Mouse (Mus musculus): ENCODE measurements around the gene Coasy. TPM values are rescaled to one million over a fixed set of nuclear protein-coding genes. Genes with fewer than 3 reads are reported as not detected.

Coasy gene
- polyA plus RNA-seq, 1 experiment, result 34.4 TPM

DNA sequence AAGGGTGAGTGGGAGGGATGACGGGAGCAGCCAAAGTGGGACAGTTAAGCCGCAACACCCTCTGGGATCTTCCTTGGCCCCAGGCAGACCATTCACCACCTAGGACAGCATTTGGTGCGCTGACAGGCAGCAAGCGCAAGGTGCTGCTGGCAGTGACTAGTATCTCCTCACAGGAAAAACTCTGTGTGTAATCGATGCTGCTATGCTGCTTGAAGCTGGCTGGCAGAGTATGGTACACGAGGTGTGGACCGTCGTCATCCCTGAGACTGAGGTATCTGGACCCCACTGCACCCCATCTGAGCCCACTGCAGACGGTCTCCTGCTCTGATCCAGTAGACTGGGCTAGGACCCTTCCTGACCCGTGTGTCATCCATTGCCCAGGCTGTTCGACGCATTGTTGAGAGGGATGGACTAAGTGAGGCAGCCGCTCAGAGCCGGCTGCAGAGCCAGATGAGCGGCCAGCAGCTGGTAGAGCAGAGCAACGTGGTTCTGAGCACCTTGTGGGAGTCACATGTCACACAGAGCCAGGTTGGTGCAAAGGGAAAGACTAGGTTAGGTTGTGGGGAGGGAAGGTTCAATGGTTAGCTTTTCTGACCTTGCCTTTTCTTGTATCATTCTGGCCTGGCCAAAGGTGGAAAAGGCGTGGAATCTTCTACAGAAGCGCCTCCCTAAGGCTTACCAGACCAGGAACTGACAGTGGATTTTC is 3.4 kb downstream of the Coasy start:
- Histone ChIP-seq H3K4me3 (ENCODE audit: insufficient read depth, low read length) (no peak overlapping the region), H3K27ac (ENCODE audit: insufficient read depth, low read length) (no peak overlapping the region), H3K4me1 (ENCODE audit: control insufficient read depth, insufficient read depth, low read length) (peaks cover 5% of the 10 kb centered on the region)
- TF ChIP-seq CTCF (IDR thresholded peaks at IDR 0.05; ENCODE audit: extremely low read depth, insufficient read depth, low read length), result no peak
- TF ChIP-seq POLR2A (IDR thresholded peaks at IDR 0.05; ENCODE audit: extremely low read depth, insufficient read depth, low read length), result no peak

DNA sequence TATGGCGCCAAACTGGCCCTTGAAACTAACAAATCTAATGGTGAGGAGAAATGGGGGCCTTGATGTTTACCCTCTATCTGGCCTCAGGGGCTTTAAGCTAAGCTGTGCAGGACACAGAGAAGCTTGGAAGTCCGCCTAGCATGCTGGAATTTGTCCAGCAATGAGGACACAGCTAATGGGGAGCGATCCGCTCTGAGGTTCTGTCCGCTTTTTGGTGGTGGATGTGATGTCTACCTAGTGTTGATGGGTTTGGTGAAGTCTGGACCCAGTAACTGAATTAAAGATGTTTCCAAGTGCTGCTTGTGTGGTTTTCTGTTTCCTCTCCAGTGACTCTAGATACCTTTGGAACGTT is 3.9 kb downstream of the Coasy start:
- TF ChIP-seq CTCF (IDR thresholded peaks at IDR 0.05; ENCODE audit: extremely low read depth, insufficient read depth, low read length) (no peak), POLR2A (IDR thresholded peaks at IDR 0.05; ENCODE audit: extremely low read depth, insufficient read depth, low read length) (no peak)
- Histone ChIP-seq H3K27ac (ENCODE audit: insufficient read depth, low read length) (no peak overlapping the region), H3K4me3 (ENCODE audit: insufficient read depth, low read length) (peak overlapping the region; percentile 79; the same call in 1 of the 2 replicates), H3K4me1 (ENCODE audit: control insufficient read depth, insufficient read depth, low read length) (peaks cover 5% of the 10 kb centered on the region)

DNA sequence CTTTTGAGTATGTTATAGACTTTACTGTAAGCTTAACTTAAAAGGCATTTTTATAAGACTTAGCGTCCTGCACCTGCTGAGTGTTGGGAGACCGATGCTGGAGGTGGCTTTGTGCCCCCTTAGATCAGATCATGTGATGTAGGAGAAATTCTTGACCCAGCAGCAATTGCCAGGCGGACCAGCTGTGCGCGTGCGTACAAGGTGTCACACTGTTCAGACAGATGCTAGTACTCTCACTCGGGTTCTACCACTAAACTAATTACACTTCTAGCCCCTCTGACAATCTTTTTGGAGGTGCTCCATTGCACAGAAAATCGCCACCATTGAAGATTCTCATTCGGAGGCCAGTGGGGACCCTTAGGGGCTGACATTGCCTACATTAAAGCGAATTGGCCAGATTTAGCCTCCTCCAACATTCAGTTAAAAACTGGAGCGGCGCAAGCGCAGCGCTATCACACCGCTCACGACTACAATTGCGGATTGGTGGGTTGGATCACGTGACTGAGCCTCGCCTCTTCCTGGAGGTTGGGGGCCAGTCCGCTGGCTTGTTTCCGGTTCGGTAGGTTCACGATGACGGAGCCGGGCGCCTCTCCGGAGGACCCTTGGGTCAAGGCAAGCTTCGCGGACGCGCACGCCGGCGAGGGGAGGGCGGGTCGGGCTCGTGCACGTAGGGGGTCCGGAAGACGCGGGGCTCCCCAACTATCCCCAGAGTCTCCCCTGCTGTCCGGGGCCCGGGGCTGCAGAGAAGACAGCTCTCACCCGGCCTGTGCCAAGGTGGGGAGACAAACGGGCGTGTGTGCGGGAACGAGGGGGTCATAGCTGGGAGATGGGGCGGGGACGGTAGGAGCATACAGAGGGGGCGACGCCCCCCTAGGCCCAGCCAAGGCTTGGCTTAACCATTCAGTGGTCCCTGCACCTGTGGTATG is 4.7 kb downstream of the Coasy start, which contains the start of gene Mlx:
Gene Mlx (plus strand): TSS at position 522 of the 926 bp plus-strand sequence.
- TF ChIP-seq POLR2A (IDR thresholded peaks at IDR 0.05; ENCODE audit: extremely low read depth, insufficient read depth, low read length), result peak; percentile 90
- TF ChIP-seq CTCF (IDR thresholded peaks at IDR 0.05; ENCODE audit: extremely low read depth, insufficient read depth, low read length), result no peak
- Histone ChIP-seq H3K27ac (ENCODE audit: insufficient read depth, low read length) (no peak within 1 kb of the TSS), H3K4me1 (ENCODE audit: control insufficient read depth, insufficient read depth, low read length) (peaks cover 5% of the 10 kb centered on the region), H3K4me3 (ENCODE audit: insufficient read depth, low read length) (peak within 1 kb of the TSS; percentile 79)

DNA sequence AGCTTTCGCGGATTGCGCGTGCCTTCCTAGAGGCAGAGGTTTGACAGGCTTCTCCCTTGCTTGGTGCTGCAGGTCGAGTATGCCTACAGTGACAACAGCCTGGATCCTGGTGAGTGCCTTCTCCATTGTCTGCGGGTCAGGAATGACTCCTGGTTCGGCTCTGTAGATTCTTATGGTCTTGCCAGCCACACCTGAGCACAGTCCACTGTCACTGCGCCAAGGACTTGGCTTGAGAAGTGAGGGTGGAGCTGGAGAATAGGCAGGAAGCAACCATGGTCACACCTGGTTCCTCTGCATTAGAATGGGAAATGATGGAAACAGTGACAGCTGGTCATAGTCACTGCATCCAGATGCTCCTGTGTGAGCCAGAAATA is 5.3 kb downstream of the Coasy start:
- TF ChIP-seq POLR2A (IDR thresholded peaks at IDR 0.05; ENCODE audit: extremely low read depth, insufficient read depth, low read length) (no peak), CTCF (IDR thresholded peaks at IDR 0.05; ENCODE audit: extremely low read depth, insufficient read depth, low read length) (no peak)
- Histone ChIP-seq H3K27ac (ENCODE audit: insufficient read depth, low read length) (no peak overlapping the region), H3K4me1 (ENCODE audit: control insufficient read depth, insufficient read depth, low read length) (peaks cover 5% of the 10 kb centered on the region), H3K4me3 (ENCODE audit: insufficient read depth, low read length) (peak overlapping the region; percentile 79)

DNA sequence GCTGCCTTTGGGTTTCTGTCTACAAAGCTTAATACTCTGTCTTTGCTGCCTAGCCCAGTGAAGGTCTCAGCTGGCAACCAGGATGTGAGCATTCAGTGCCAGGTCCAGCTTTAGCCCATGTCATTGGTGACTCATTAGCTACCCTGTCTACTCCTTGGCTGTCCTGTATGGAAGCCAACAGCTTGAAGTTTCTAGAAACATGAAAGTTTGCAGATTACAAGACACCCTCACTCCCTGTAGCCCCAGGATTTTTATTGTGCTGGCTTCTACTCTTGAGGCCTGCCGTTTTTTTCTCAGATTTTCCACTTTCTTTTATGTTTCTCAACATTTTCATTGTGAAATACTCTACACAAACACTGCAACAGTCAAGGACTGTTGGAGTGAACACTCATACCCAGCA is 7.6 kb downstream of the Coasy start:
- H3K4me3 ChIP-seq (ENCODE audit: insufficient read depth, low read length), result no peak overlapping the region
- no peak overlapping the region for H3K27ac ChIP-seq (ENCODE audit: insufficient read depth, low read length)
- TF ChIP-seq CTCF (IDR thresholded peaks at IDR 0.05; ENCODE audit: extremely low read depth, insufficient read depth, low read length), result no peak
- TF ChIP-seq POLR2A (IDR thresholded peaks at IDR 0.05; ENCODE audit: extremely low read depth, insufficient read depth, low read length), result no peak
- H3K4me1 ChIP-seq (ENCODE audit: control insufficient read depth, insufficient read depth, low read length), result peaks cover 2% of the 10 kb centered on the region

DNA sequence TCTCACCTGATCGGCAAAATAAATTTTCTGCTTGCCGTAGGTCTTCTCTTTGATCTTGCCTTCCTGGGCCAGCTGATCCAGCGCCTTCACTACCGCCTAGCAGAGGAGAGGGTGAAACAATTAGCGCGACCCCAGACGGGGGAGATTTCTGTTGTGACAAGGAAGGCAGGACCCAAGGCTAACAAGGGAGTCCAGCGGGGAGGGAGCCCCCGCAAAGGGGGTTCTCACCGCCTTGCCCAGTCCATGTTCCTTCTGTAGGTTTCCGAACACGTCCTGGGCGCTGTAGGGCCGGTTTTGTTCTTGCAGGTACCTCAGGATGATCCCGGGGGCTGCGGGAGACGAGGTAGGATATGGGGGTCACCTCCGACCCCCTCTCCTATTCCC is 12.6 kb downstream of the Coasy start:
- Histone ChIP-seq H3K4me3 (ENCODE audit: insufficient read depth, low read length) (peak overlapping the region; percentile 53), H3K27ac (ENCODE audit: insufficient read depth, low read length) (no peak overlapping the region), H3K4me1 (ENCODE audit: control insufficient read depth, insufficient read depth, low read length) (no peaks in the 10 kb centered on the region)
- no peak for TF ChIP-seq POLR2A (IDR thresholded peaks at IDR 0.05; ENCODE audit: extremely low read depth, insufficient read depth, low read length)
- no peak for TF ChIP-seq CTCF (IDR thresholded peaks at IDR 0.05; ENCODE audit: extremely low read depth, insufficient read depth, low read length)

DNA sequence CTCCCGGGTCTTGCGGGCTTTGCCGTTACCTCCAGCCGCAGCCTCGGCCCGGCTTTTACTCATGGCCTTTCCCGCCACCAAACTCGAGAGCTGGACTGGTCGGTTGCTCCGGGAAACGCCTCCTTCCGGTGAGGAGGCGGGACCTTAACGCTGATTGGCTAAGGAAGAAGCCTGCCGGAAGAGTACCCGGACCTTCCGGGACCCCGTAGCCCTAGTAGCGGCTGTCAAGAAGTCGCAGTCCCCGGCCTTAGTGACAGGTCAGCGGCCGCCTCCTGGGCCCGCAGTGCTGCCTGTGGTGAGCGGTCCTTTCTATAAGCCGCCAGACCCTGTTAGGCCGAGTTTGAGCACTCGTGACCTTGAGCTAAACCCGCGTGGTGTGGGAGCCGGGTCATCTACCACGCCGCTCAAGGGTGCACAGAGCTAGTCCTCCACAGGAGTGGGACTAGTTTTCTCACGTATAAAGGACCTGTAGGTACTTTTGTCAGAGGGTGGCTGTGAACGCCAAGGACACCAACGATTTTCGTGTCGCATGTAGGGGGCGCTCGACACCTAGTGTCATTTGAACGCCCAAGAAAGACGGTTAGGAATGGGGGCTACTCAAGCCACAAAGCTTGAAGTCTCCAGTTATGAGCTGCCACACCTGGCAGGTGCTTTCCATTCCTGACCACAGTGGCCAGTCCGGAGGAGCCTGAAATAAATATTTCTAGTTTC is 13.1 kb downstream of the Coasy start, which contains the start of gene Psmc3ip:
Gene Psmc3ip (minus strand): TSS at position 123 of the 711 bp plus-strand sequence.
- Histone ChIP-seq H3K4me3 (ENCODE audit: insufficient read depth, low read length) (peak within 1 kb of the TSS; percentile 53), H3K27ac (ENCODE audit: insufficient read depth, low read length) (peak within 1 kb of the TSS; percentile 76), H3K4me1 (ENCODE audit: control insufficient read depth, insufficient read depth, low read length) (no peaks in the 10 kb centered on the region)
- TF ChIP-seq CTCF (IDR thresholded peaks at IDR 0.05; ENCODE audit: extremely low read depth, insufficient read depth, low read length) (peak; percentile 77), POLR2A (IDR thresholded peaks at IDR 0.05; ENCODE audit: extremely low read depth, insufficient read depth, low read length) (peak; percentile 73; the same call in 1 of the 2 replicates)

DNA sequence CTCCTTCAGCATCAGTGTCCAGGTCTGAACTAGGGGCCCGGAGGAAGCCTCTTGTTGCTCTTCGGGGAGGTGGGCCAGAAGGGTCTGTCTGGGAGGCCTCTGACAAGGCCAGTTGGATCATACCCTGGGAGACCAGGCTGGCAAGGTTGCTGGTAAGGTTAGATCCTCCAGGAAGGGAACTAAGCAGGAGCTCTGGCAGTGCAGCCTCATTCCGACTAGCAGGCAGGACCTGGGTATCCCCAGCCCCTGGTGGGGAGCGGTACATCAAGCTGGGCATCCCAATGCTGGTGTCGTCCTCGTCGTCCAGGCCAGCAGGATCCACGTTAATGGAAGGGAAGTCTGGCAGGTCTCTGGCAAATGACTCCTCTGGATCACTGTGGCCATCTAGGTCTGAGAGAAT is 15.9 kb downstream of the Coasy start:
- TF ChIP-seq POLR2A (IDR thresholded peaks at IDR 0.05; ENCODE audit: extremely low read depth, insufficient read depth, low read length) (no peak), CTCF (IDR thresholded peaks at IDR 0.05; ENCODE audit: extremely low read depth, insufficient read depth, low read length) (no peak)
- Histone ChIP-seq H3K27ac (ENCODE audit: insufficient read depth, low read length) (no peak overlapping the region), H3K4me3 (ENCODE audit: insufficient read depth, low read length) (no peak overlapping the region), H3K4me1 (ENCODE audit: control insufficient read depth, insufficient read depth, low read length) (no peaks in the 10 kb centered on the region)

DNA sequence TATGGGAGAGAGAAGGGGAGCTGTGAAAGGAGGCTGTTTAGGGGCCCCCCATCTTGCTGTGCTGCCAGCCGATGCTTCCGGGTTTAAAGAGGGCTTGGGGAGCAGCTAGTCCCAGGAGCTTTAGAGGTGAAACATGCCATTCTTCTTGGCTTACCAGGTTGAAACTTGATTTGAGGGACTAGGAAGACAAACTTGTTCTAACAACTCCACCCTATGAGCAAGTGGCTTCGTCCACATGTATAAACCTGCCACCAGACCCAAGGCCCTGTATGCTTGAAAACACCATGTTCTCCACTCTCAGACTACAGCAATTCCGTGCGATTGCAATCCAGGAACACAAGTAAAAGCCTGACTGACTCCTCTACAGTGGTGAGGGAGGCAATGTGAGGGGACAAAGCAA is 20.6 kb downstream of the Coasy start:
- no peak overlapping the region for H3K4me3 ChIP-seq (ENCODE audit: insufficient read depth, low read length)
- no peaks in the 10 kb centered on the region for H3K4me1 ChIP-seq (ENCODE audit: control insufficient read depth, insufficient read depth, low read length)
- TF ChIP-seq POLR2A (IDR thresholded peaks at IDR 0.05; ENCODE audit: extremely low read depth, insufficient read depth, low read length) (no peak), CTCF (IDR thresholded peaks at IDR 0.05; ENCODE audit: extremely low read depth, insufficient read depth, low read length) (no peak)
- no peak overlapping the region for H3K27ac ChIP-seq (ENCODE audit: insufficient read depth, low read length)
